Mouse (Mus musculus) c-Kit-positive CD71-positive TER-119-negative erythroid progenitor cells, embryonic 14.5 days (primary cell): ENCODE results near the gene Gm21488.
"Not testable (repeated sequence)": the region's sequence is repeated elsewhere in the genome, so short reads cannot be mapped to it uniquely, and the experiment has no call there.

Source experiments
- DNase-seq: peaks from one replicate; pipeline ENCODE4 v3.0.0-alpha.2; 2013; ENCODE audit warnings: low read depth

The Gm21488 gene

DNA sequence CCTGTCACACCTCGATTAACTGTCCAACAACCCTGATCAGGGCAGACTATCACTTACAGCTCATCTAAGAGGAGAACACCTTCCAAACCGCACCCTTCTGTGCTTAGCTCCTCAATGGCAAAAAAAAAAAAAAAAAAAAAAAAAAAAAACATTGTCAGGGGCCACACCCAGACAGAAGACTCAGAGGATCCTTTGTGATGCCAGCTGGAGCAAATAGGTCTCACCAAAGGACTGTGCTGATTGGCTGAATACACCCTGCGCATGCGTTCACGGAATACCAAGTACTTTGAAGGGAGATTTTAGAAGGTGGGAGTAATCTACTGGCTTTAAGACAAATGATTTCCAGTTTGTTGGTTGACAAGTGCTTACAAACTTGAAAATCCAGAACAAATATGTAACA lies at the start of gene Gm21488:
TSS of gene Gm21488 (minus strand) at position 101 of the 400 bp plus-strand sequence.
- not testable (repeated sequence) for DNase-seq
